ENCODE assay signal across 21 mouse cellular contexts in genomic region chr1:26289582-26289981, GRCm38 (mm10).
"Had no signal": no experiment of that assay in that cellular context is flagged by ENCODE, and none has a peak within 500 bp of the region (broad histone marks: within the 10 kb centered on the region; RNA-seq: fewer than 3 reads in every experiment).

No protein-coding gene starts in this region.

- H3K9ac ChIP-seq: liver, embryonic 12.5 days; liver, embryonic 15.5 days; lung, embryonic 15.5 days; midbrain, embryonic 13.5 days; neural tube, embryonic 13.5 days had no signal

- ATAC-seq: liver, embryonic 12.5 days; midbrain, embryonic 13.5 days; midbrain, embryonic 16.5 days had no signal

- H3K36me3 ChIP-seq: liver, embryonic 12.5 days; liver, embryonic 15.5 days; lung, embryonic 15.5 days; midbrain, embryonic 10.5 days; midbrain, embryonic 13.5 days; neural tube, embryonic 13.5 days had no signal

- H3K4me2 ChIP-seq: liver, embryonic 12.5 days; liver, embryonic 15.5 days; lung, embryonic 15.5 days; midbrain, embryonic 13.5 days; neural tube, embryonic 13.5 days had no signal

- H3K9me3 ChIP-seq: liver, embryonic 12.5 days; liver, embryonic 15.5 days; lung, embryonic 15.5 days; megakaryocyte, embryonic 14.5 days; midbrain, embryonic 10.5 days; midbrain, embryonic 13.5 days; neural tube, embryonic 13.5 days had no signal

- H3K27me3 ChIP-seq: liver, embryonic 12.5 days; liver, embryonic 15.5 days; lung, embryonic 15.5 days; megakaryocyte, embryonic 14.5 days; midbrain, embryonic 13.5 days; neural tube, embryonic 13.5 days had no signal

- H3K27ac ChIP-seq: kidney, postnatal 0 days; layer of hippocampus, adult 2 months; liver, embryonic 12.5 days; liver, embryonic 15.5 days; lung, embryonic 15.5 days; midbrain, embryonic 10.5 days; midbrain, embryonic 13.5 days; neural tube, embryonic 13.5 days; stomach, postnatal 0 days had no signal

- H3K4me3 ChIP-seq: layer of hippocampus, adult 2 months; liver, embryonic 12.5 days; liver, embryonic 15.5 days; lung, embryonic 15.5 days; megakaryocyte, embryonic 14.5 days; midbrain, embryonic 10.5 days; midbrain, embryonic 13.5 days; myocyte; neural tube, embryonic 13.5 days had no signal

- H3K4me1 ChIP-seq: liver, embryonic 12.5 days; liver, embryonic 15.5 days; lung, embryonic 15.5 days; megakaryocyte, embryonic 14.5 days; midbrain, embryonic 10.5 days; midbrain, embryonic 13.5 days; neural tube, embryonic 13.5 days had no signal

- DNase-seq: kidney, postnatal 25 days; layer of hippocampus, adult 9-11 months; liver; lung, adult 18-20 months; lung, postnatal 10 days; lung, postnatal 36 days; retina, postnatal 1 day; right cerebral cortex, postnatal 4 days; thymus, postnatal 36 days had no signal
